Mouse (Mus musculus) liver, adult 2 months (tissue): ENCODE data around the gene Tcf25. TPM values are rescaled to one million over a fixed set of nuclear protein-coding genes. Genes with fewer than 3 reads are reported as not detected.
A peak's percentile ranks its signal among the peaks of the same experiment; 100 is the strongest.

Experiments
- DNase-seq: peaks from one replicate; pipeline ENCODE4 v3.0.0-alpha.2; 2011; ENCODE audit warnings: low read depth, low spot score; ENCODE audit errors: extremely low read depth
- H3K27ac ChIP-seq: fragments of 200-500 bp; replicated peaks from 2 replicates; pipeline ENCODE4 v1.5.1; 2012; ENCODE audit warnings: low read depth, mild to moderate bottlenecking, control low read depth, inconsistent platforms, low read length; ENCODE audit not compliant: insufficient read depth
- H3K27me3 ChIP-seq: fragments of 200-500 bp; 2 replicates; pipeline ENCODE4 v1.6.1; 2012; ENCODE audit warnings: mild to moderate bottlenecking, moderate library complexity, low read length, inconsistent platforms; ENCODE audit not compliant: control insufficient read depth, insufficient read depth
- H3K36me3 ChIP-seq: fragments of 200-500 bp; 2 replicates; pipeline ENCODE4 v1.6.1; 2012; ENCODE audit warnings: low read length, inconsistent platforms; ENCODE audit not compliant: control insufficient read depth, insufficient read depth
- H3K4me1 ChIP-seq: fragments of 200-500 bp; 2 replicates; pipeline ENCODE4 v1.6.1; 2011; ENCODE audit warnings: low read length; ENCODE audit not compliant: control insufficient read depth, insufficient read depth
- H3K4me3 ChIP-seq: fragments of 200-500 bp; 2 replicates; pipeline ENCODE4 v1.5.1; 2011; ENCODE audit warnings: low read depth, mild to moderate bottlenecking, control low read depth, low read length, moderate library complexity; ENCODE audit not compliant: insufficient read depth
- H3K79me2 ChIP-seq: fragments of 200-500 bp; 2 replicates; pipeline ENCODE4 v1.6.1; 2012; ENCODE audit warnings: inconsistent platforms, mild to moderate bottlenecking, low read length, moderate library complexity; ENCODE audit not compliant: control insufficient read depth, insufficient read depth
- H3K9ac ChIP-seq: fragments of 200-500 bp; 2 replicates; pipeline ENCODE4 v1.6.1; 2012; ENCODE audit warnings: low read depth, mild to moderate bottlenecking, control low read depth, inconsistent platforms, low read length
- CTCF ChIP-seq: fragments of 200-500 bp; IDR thresholded peaks from 2 replicates; pipeline ENCODE4 v1.5.1; 2011; ENCODE audit warnings: low read depth, low read length, control low read depth
- POLR2A ChIP-seq: fragments of 200-500 bp; IDR thresholded peaks from 2 replicates; pipeline ENCODE4 v1.6.1; 2011; ENCODE audit warnings: low read length, control low read depth; ENCODE audit not compliant: insufficient read depth; ENCODE audit errors: extremely low read depth
- WGBS: fragments of 180-500 bp; shearing (Covaris S2); methylation state at CpG from one replicate; pipeline ENCODE4 v1.1.7; 2018; 5-methylcytosine and 5-hydroxymethylcytosine counted together
- polyA plus RNA-seq: library from polyadenylated mRNA; depleted of rRNA; stranded (reverse); fragments of >200 nt; gene quantifications from 2 replicates; pipeline ENCODE4 v1.2.3, GENCODE M21; 2012
- total RNA-seq: library from RNA; depleted of rRNA; stranded (reverse); fragments of >200 nt; gene quantifications from 2 replicates; pipeline ENCODE4 v1.2.3, GENCODE M21; 2014

Tcf25 gene
- total and polyA plus RNA-seq, 2 experiments: 86.7 to 117 TPM

- no peak overlapping the region for H3K9ac ChIP-seq
- no peak for TF ChIP-seq POLR2A
- TF ChIP-seq CTCF: no peak
- no peaks in the 10 kb centered on the region for H3K4me1 ChIP-seq
- no peak for DNase-seq
- no peak overlapping the region for H3K27ac ChIP-seq
- H3K4me3 ChIP-seq: no peak overlapping the region
- H3K79me2 ChIP-seq: no peaks in the 10 kb centered on the region
- 82% methylated on average over 4 of the region's 4 CpGs for WGBS
- H3K27me3 ChIP-seq: no peaks in the 10 kb centered on the region
- H3K36me3 ChIP-seq: no peaks in the 10 kb centered on the region
These were observed 46.2 kb downstream of the Tcf25 start for GRCm38 (mm10) chr8:123419711-123420110.

GRCm38 (mm10) chr8:123420525-123421281, 47.1 kb downstream of the Tcf25 start:
- Histone ChIP-seq H3K79me2 (no peaks in the 10 kb centered on the region), H3K36me3 (no peaks in the 10 kb centered on the region), H3K9ac (no peak overlapping the region), H3K27ac (no peak overlapping the region), H3K4me1 (no peaks in the 10 kb centered on the region), H3K4me3 (no peak overlapping the region), H3K27me3 (no peaks in the 10 kb centered on the region)
- no peak for DNase-seq
- 93% methylated on average over 34 of the region's 34 CpGs for WGBS
- no peak for TF ChIP-seq POLR2A
- no peak for TF ChIP-seq CTCF

- H3K27ac ChIP-seq: no peak overlapping the region
- no peaks in the 10 kb centered on the region for H3K36me3 ChIP-seq
- no peak overlapping the region for H3K4me3 ChIP-seq
- H3K79me2 ChIP-seq: no peaks in the 10 kb centered on the region
- no peak for DNase-seq
- H3K4me1 ChIP-seq: no peaks in the 10 kb centered on the region
- H3K9ac ChIP-seq: no peak overlapping the region
- H3K27me3 ChIP-seq: no peaks in the 10 kb centered on the region
- 87% methylated on average over 19 of the region's 19 CpGs for WGBS
- TF ChIP-seq CTCF (no peak), POLR2A (no peak)
These were observed 47.8 kb downstream of the Tcf25 start for GRCm38 (mm10) chr8:123421325-123421724.

GRCm38 (mm10) chr8:123422056-123422780, 48.7 kb downstream of the Tcf25 start:
- Histone ChIP-seq H3K9ac (no peak overlapping the region), H3K4me3 (peak overlapping the region; percentile 10; the same call in 1 of the 2 replicates), H3K27me3 (no peaks in the 10 kb centered on the region), H3K36me3 (no peaks in the 10 kb centered on the region), H3K4me1 (no peaks in the 10 kb centered on the region), H3K27ac (no peak overlapping the region), H3K79me2 (no peaks in the 10 kb centered on the region)
- TF ChIP-seq POLR2A (no peak), CTCF (peak; percentile 77)
- peak; percentile 31 for DNase-seq
- WGBS: 12% methylated on average over 17 of the region's 17 CpGs

- H3K27me3 ChIP-seq: no peaks in the 10 kb centered on the region
- no peak for TF ChIP-seq CTCF
- no peaks in the 10 kb centered on the region for H3K36me3 ChIP-seq
- no peaks in the 10 kb centered on the region for H3K4me1 ChIP-seq
- DNase-seq: no peak
- no peak overlapping the region for H3K27ac ChIP-seq
- no peaks in the 10 kb centered on the region for H3K79me2 ChIP-seq
- 32% methylated on average over 3 of the region's 3 CpGs for WGBS
- H3K4me3 ChIP-seq: no peak overlapping the region
- H3K9ac ChIP-seq: no peak overlapping the region
These were observed 49.2 kb downstream of the Tcf25 start for GRCm38 (mm10) chr8:123422781-123423159.

GRCm38 (mm10) chr8:123423441-123423840, 49.9 kb downstream of the Tcf25 start, which contains the start of gene Def8:
Gene Def8 (plus strand): TSS chr8:123423527.
- no peaks in the 10 kb centered on the region for H3K4me1 ChIP-seq
- 52% methylated on average over 7 of the region's 7 CpGs for WGBS
- H3K36me3 ChIP-seq: no peaks in the 10 kb centered on the region
- H3K9ac ChIP-seq: no peak within 1 kb of the TSS
- no peaks in the 10 kb centered on the region for H3K27me3 ChIP-seq
- no peak for TF ChIP-seq CTCF
- no peak for TF ChIP-seq POLR2A
- no peak within 1 kb of the TSS for H3K27ac ChIP-seq
- H3K4me3 ChIP-seq: peak within 1 kb of the TSS; percentile 10; the same call in 1 of the 2 replicates
- peak; percentile 19 for DNase-seq
- no peaks in the 10 kb centered on the region for H3K79me2 ChIP-seq
